Mouse (Mus musculus): ENCODE results near the gene Angptl8.
"Not testable (repeated sequence)": the region's sequence is repeated elsewhere in the genome, so short reads cannot be mapped to it uniquely, and the experiment has no call there.

DNA sequence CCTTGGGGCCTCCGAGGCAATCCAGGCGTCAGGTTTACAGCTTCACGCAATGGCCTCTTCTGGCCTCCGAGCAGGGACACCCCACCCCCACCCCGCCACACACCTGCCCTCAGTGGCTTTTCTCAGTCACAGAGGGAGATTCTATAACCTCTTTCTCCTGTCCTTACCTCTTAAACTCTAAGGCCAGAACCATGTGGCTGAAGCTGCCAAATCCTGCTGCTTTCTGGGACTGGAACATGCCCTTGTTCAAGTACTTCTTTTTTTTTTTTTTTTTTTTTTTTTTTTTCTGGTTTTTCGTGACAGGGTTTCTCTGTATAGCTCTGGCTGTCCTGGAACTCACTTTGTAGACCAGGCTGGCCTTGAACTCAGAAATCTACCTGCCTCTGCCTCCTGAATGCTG lies 25.0 kb downstream of the Angptl8 start:
- TF ChIP-seq CTCF (IDR thresholded peaks at IDR 0.05; ENCODE audit: low read depth); EP300 (optimal IDR thresholded peaks at IDR 0.05): not testable (repeated sequence)

Data from stomach, postnatal 0 days (tissue).